ENCODE assay signal across 19 mouse cellular contexts in the genomic region with DNA sequence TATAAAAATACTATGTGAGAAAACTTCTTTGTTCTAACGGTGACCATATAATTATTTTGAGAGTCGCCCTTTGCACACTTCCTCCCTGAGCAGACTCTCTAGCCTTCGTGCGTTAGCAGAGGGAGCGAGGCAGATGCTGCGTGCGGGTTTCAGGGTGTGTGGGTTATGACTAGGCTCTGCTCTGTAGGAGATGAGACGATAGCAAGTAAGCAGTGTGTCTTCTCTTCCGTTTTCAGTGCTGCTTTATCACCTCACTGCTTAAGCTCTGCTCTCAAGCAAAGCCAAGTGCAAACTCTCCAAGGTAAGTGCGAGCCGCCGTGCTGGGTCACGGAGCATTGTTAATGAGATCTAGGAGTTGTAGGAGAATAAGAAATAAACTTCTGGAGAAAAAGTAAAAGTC. TPM values are rescaled to one million over a fixed set of nuclear protein-coding genes. Genes with fewer than 3 reads are reported as not detected.
DNase-seq lines count a peak whose midpoint lies in the region; ATAC-seq and TF ChIP-seq lines count a peak whose summit lies in the region.
"Had no signal": no experiment of that assay in that cellular context is flagged by ENCODE, and none has a peak within 500 bp of the region (broad histone marks: within the 10 kb centered on the region; RNA-seq: fewer than 3 reads in every experiment).

No protein-coding gene starts in this region.

- ATAC-seq in CD4-positive, CD25-positive, alpha-beta regulatory T cell, adult 4 months: peak; percentile 79
- ATAC-seq in inflammation-experienced regulatory T-cells, adult 6 months: peak; percentile 74
- ATAC-seq in liver, postnatal 0 days: peak; percentile 53; the same call in 1 of the 2 replicates
- ATAC-seq in hindbrain, embryonic 16.5 days: no peak
- ATAC-seq: forebrain, embryonic 13.5 days; intestine, embryonic 15.5 days had no signal

- DNase-seq in MEL-GATA-1-ER (ENCODE audit: extremely low read depth, low read depth): peak; percentile 69
- no peak for DNase-seq in liver, postnatal 0 days
- no peak for DNase-seq in right cerebral cortex, postnatal 36 days (ENCODE audit: low spot score in 2 of 2)
- no peak for DNase-seq in right cerebral cortex, adult 18-20 months
- DNase-seq: adrenal gland, postnatal 36 days; cerebellum, postnatal 10 days; lung, adult 2 months; lung, postnatal 36 days; midbrain, embryonic 14.5 days; right cerebral cortex, postnatal 25 days; thymus, postnatal 36 days had no signal

- H3K4me3 ChIP-seq in liver, postnatal 0 days (ENCODE audit: low read depth, low read length): no peak overlapping the region
- no peak overlapping the region for H3K4me3 ChIP-seq in hindbrain, embryonic 16.5 days (ENCODE audit: low read length)
- H3K4me3 ChIP-seq: forebrain, embryonic 13.5 days; hindbrain, embryonic 10.5 days; intestine, embryonic 15.5 days; kidney, embryonic 15.5 days had no signal

- H3K27me3 ChIP-seq in liver, postnatal 0 days (ENCODE audit: insufficient read depth, low read length): no peaks in the 10 kb centered on the region
- H3K27me3 ChIP-seq in hindbrain, embryonic 16.5 days (replicated peaks; ENCODE audit: control insufficient read depth, insufficient read depth, low read length): no peaks in the 10 kb centered on the region
- H3K27me3 ChIP-seq: forebrain, embryonic 13.5 days; intestine, embryonic 15.5 days; kidney, embryonic 15.5 days had no signal

- H3K36me3 ChIP-seq in liver, postnatal 0 days (replicated peaks; ENCODE audit: insufficient read depth, low read length): peaks cover 13% of the 10 kb centered on the region
- H3K36me3 ChIP-seq in hindbrain, embryonic 16.5 days (ENCODE audit: control insufficient read depth, insufficient read depth, low read length): no peaks in the 10 kb centered on the region
- H3K36me3 ChIP-seq: intestine, embryonic 15.5 days had no signal

- no peak for TF ChIP-seq CTCF in liver, postnatal 0 days (IDR thresholded peaks at IDR 0.05; ENCODE audit: low read depth)

- no peak overlapping the region for H3K4me2 ChIP-seq in liver, postnatal 0 days (ENCODE audit: low read depth, low read length)
- no peak overlapping the region for H3K4me2 ChIP-seq in hindbrain, embryonic 16.5 days (ENCODE audit: low read length)
- H3K4me2 ChIP-seq: forebrain, embryonic 13.5 days; intestine, embryonic 15.5 days; kidney, embryonic 15.5 days had no signal

- no peaks in the 10 kb centered on the region for H3K9me3 ChIP-seq in liver, postnatal 0 days (ENCODE audit: low read length)
- no peaks in the 10 kb centered on the region for H3K9me3 ChIP-seq in hindbrain, embryonic 16.5 days (ENCODE audit: control insufficient read depth, low read length)
- H3K9me3 ChIP-seq: forebrain, embryonic 13.5 days; hindbrain, embryonic 10.5 days; intestine, embryonic 15.5 days; kidney, embryonic 15.5 days had no signal

- peaks cover 19% of the 10 kb centered on the region; the same call in 1 of the 2 replicates for H3K4me1 ChIP-seq in liver, postnatal 0 days (ENCODE audit: insufficient read depth)
- no peaks in the 10 kb centered on the region for H3K4me1 ChIP-seq in hindbrain, embryonic 16.5 days (ENCODE audit: control insufficient read depth, insufficient read depth, low read depth, low read length)
- H3K4me1 ChIP-seq: forebrain, embryonic 13.5 days; hindbrain, embryonic 10.5 days; intestine, embryonic 15.5 days; kidney, embryonic 15.5 days had no signal

- WGBS in liver, postnatal 0 days (ENCODE audit: insufficient replicate concordance): 62% methylated on average over 13 of the region's 13 CpGs
- WGBS in hindbrain, embryonic 16.5 days: 81% methylated on average over 13 of the region's 13 CpGs

- no peak overlapping the region for H3K9ac ChIP-seq in liver, postnatal 0 days (replicated peaks)
- H3K9ac ChIP-seq in hindbrain, embryonic 16.5 days (ENCODE audit: low read depth, low read length): no peak overlapping the region
- H3K9ac ChIP-seq: forebrain, embryonic 13.5 days; intestine, embryonic 15.5 days; kidney, embryonic 15.5 days had no signal

- H3K27ac ChIP-seq in liver, postnatal 0 days (ENCODE audit: low read depth): no peak overlapping the region
- H3K27ac ChIP-seq in hindbrain, embryonic 16.5 days (ENCODE audit: low read depth, low read length): no peak overlapping the region
- H3K27ac ChIP-seq: forebrain, embryonic 13.5 days; hindbrain, embryonic 10.5 days; intestine, embryonic 15.5 days; kidney, embryonic 15.5 days; stomach, postnatal 0 days had no signal

- no peak for TF ChIP-seq EP300 in liver, postnatal 0 days (IDR thresholded peaks at IDR 0.05; ENCODE audit: low read depth)

RNA-seq across cellular contexts. Expression of gene Foxn2, which starts 38.5 kb away (rescaled TPM):
- 10 to 100 TPM; 34.5 to 41.0 TPM for polyA plus RNA-seq in CD4-positive, CD25-positive, alpha-beta regulatory T cell, adult 4 months (2017; shearing (Covaris generic))
- 10 to 100 TPM; 36.0 to 43.5 (median 43.0) TPM for polyA plus RNA-seq in inflammation-experienced regulatory T-cells, adult 6 months (2017; shearing (Covaris generic))
- 6.6 and 6.8 TPM in 2 replicates for polyA plus RNA-seq in liver, postnatal 0 days (2015; fragmentation: Nextera tagmentation; extraction: Ambion mirVana)
- polyA plus RNA-seq in hindbrain, embryonic 16.5 days (2015; fragmentation: Nextera tagmentation; extraction: Ambion mirVana): 8.2 and 9.7 TPM in 2 replicates

RNA-seq across cellular contexts. Expression of gene Ppp1r21, which starts 50.9 kb away (rescaled TPM):
- 10 to 100 TPM; 26.4 to 39.4 TPM for polyA plus RNA-seq in CD4-positive, CD25-positive, alpha-beta regulatory T cell, adult 4 months (2017; shearing (Covaris generic))
- 10 to 100 TPM; 16.8 to 31.9 (median 28.2) TPM for polyA plus RNA-seq in inflammation-experienced regulatory T-cells, adult 6 months (2017; shearing (Covaris generic))
- polyA plus RNA-seq in liver, postnatal 0 days (2015; fragmentation: Nextera tagmentation; extraction: Ambion mirVana): 9.0 TPM in 2 replicates
- 35.7 and 38.8 TPM in 2 replicates for polyA plus RNA-seq in hindbrain, embryonic 16.5 days (2015; fragmentation: Nextera tagmentation; extraction: Ambion mirVana)
